Mouse (Mus musculus) erythroblast, embryonic 14.5 days (primary cell): ENCODE results near the gene Snd1. TPM values are rescaled to one million over a fixed set of nuclear protein-coding genes. Genes with fewer than 3 reads are reported as not detected.

Experiments
- H3K27me3 ChIP-seq: 2 replicates; pipeline ENCODE4 v1.6.1; 2012; ENCODE audit warnings: inconsistent platforms; ENCODE audit not compliant: control insufficient read depth
- H3K36me3 ChIP-seq: 2 replicates; pipeline ENCODE4 v1.6.1; 2012; ENCODE audit warnings: mild to moderate bottlenecking, inconsistent platforms; ENCODE audit not compliant: control insufficient read depth
- H3K4me1 ChIP-seq: 2 replicates; pipeline ENCODE4 v1.6.1; 2012; ENCODE audit warnings: inconsistent platforms; ENCODE audit not compliant: control insufficient read depth
- H3K4me3 ChIP-seq: replicated peaks from 2 replicates; pipeline ENCODE3; 2012; ENCODE audit warnings: moderate library complexity, mild to moderate bottlenecking, inconsistent platforms
- H3K9me3 ChIP-seq: 2 replicates; pipeline ENCODE4 v1.6.1; 2012; ENCODE audit warnings: low read length, inconsistent platforms, mixed read lengths; ENCODE audit not compliant: control insufficient read depth
- GATA1 ChIP-seq: IDR thresholded peaks from 2 replicates; pipeline ENCODE4 v1.6.1; 2012; ENCODE audit warnings: low read length, inconsistent platforms, mixed read lengths
- TAL1 ChIP-seq: IDR thresholded peaks from 3 replicates; pipeline ENCODE4 v1.6.1; 2012; ENCODE audit warnings: low read length, inconsistent platforms, mixed read lengths
- polyA plus RNA-seq: library from polyadenylated mRNA; stranded (reverse); fragments of >175 nt; gene quantifications from 2 replicates; pipeline ENCODE4 v1.2.3, GENCODE M21; 2012

Gene Snd1
- polyA plus RNA-seq, 1 experiment = 1.9 TPM

DNA sequence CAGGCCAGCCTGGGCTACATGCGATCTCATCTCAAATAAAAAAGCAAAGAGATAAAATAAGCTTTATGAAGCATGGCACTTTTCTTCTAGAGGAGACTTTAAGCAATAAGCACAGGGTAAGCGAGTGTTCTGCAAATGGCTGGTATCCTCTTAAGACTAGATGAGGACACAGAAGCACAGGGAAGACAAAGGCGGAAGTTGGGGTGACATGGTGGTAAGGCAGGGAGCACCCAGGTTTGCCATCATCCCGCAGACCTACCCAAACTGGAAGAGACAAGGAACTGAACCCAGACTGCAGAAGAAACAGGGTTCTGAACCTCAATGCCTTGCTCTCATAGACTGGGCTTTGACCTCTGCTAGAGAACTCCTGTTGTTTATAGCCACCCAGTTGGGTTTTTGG, 119.8 kb downstream of the Snd1 start:
- TF ChIP-seq TAL1 (no peak), GATA1 (no peak)
- H3K4me3 ChIP-seq = no peak overlapping the region
- peaks cover 17% of the 10 kb centered on the region for H3K36me3 ChIP-seq
- H3K9me3 ChIP-seq = no peaks in the 10 kb centered on the region
- peaks cover 14% of the 10 kb centered on the region for H3K4me1 ChIP-seq
- no peaks in the 10 kb centered on the region for H3K27me3 ChIP-seq

DNA sequence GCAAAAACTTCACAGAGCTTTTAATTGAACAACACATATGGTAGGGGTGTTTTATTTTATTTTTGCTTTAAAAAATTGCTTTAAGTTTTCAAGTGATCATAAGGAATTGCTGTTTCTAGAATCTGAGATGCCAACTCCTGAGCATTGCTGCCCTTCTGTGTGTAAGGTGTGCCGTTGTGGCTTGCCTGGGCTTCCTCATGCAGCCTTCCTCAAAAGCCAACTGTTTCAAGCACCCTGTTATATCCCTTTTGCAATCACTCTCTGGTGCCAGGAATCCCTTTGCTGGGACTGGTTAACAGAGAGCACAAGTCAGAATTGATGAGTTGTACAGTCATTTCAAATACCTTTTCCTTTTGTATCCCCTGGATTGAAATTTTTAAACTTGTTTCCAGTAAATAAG, 120.3 kb downstream of the Snd1 start:
- Histone ChIP-seq H3K27me3 (no peaks in the 10 kb centered on the region), H3K36me3 (peaks cover 16% of the 10 kb centered on the region), H3K4me1 (peaks cover 19% of the 10 kb centered on the region), H3K9me3 (no peaks in the 10 kb centered on the region), H3K4me3 (no peak overlapping the region)
- TF ChIP-seq GATA1 (no peak), TAL1 (no peak)

DNA sequence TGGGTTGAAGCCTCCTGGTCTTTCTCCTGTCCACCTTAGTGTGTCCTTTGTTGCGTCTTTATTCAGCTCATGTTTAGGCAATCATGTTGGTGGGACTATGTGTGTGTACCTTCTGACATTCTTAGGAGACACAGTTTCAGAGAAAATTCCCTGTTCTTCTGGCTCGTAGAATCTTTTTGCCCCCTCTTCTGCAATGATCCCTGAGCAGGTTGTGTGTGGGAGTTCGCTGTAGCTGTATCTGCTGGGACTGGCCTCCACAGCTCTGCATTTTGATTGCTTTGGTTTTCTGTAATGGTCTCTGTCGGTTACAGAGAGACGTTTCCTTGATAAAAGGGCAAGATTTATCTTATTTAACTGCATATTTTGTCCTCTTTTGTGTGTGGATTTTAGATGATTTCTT, 122.3 kb downstream of the Snd1 start:
- Histone ChIP-seq H3K4me1 (peaks cover 39% of the 10 kb centered on the region), H3K4me3 (no peak overlapping the region), H3K27me3 (no peaks in the 10 kb centered on the region), H3K9me3 (no peaks in the 10 kb centered on the region), H3K36me3 (peaks cover 6% of the 10 kb centered on the region)
- TF ChIP-seq GATA1 (no peak), TAL1 (no peak)

DNA sequence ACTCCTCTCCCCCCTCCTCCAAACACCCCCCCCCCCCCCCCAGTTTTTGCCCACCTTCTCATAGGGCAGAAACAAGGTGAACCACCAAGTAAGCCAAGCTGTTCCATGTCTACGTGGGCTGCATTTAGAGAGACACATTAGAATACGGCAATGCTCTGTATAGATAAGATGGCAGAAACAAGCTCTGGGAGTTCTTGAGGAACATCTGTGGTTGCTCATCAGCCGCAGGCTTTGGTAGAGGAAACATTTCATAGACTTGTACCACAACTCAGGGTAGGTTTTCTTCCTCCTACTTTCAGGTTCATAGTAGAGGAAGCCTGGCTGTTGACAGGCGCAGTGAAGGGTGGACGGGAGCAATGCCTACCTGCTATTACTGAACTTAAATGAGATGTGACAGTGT, 124.2 kb downstream of the Snd1 start:
- Histone ChIP-seq H3K36me3 (peaks cover 4% of the 10 kb centered on the region), H3K4me3 (peak overlapping the region; percentile 34), H3K9me3 (no peaks in the 10 kb centered on the region), H3K4me1 (peaks cover 57% of the 10 kb centered on the region), H3K27me3 (no peaks in the 10 kb centered on the region)
- no peak for TF ChIP-seq TAL1
- TF ChIP-seq GATA1 = no peak

DNA sequence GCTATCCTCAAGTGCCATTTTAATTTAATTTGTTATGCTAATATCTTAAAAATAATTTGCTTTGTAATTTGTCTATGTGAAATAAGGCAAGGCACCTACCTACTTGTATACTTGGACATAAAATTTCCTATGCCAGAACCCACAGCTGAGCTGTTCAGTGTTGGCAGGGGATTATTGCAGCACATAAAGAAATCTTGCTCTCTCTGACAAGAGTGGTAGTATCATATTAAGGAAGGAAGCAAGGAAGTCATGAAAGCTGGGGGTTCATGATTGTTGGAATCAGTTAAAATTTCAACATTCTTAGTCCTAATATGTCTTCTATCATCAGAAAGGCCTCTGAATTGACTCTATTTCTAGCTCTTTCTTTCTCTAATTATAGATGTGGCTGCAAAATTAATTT, 125.5 kb downstream of the Snd1 start:
- no peaks in the 10 kb centered on the region for H3K27me3 ChIP-seq
- H3K9me3 ChIP-seq = no peaks in the 10 kb centered on the region

DNA sequence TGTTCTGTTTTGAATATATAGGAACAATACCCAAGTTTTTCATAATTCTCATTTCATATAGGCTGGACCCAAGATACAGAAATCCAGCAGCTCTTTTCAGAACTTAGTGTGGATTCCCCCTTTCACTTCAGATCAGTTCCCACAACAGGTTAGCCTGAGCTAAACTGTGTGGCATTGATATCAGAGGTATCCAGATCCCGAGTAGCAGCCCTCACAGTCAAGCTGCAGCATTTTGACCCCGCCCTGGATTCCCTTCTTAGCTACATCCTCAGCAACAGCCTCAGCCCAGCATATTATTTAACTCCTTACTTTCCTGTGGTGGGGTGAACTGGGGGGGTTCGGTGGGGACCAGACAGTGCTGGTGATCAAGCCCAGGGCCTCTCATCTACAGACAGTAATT, 128.5 kb downstream of the Snd1 start:
- peaks cover 3% of the 10 kb centered on the region for H3K36me3 ChIP-seq
- peaks cover 78% of the 10 kb centered on the region for H3K4me1 ChIP-seq
- no peak overlapping the region for H3K4me3 ChIP-seq
- TF ChIP-seq GATA1 = no peak
- TF ChIP-seq TAL1 = peak; percentile 57; the same call in 2 of the 3 replicates
- no peaks in the 10 kb centered on the region for H3K9me3 ChIP-seq
- no peaks in the 10 kb centered on the region for H3K27me3 ChIP-seq

More for the DNA sequence above, 125.5 kb downstream of the Snd1 start:
- peaks cover 5% of the 10 kb centered on the region for H3K36me3 ChIP-seq
- H3K4me1 ChIP-seq = peaks cover 68% of the 10 kb centered on the region
- no peak overlapping the region for H3K4me3 ChIP-seq
- no peak for TF ChIP-seq GATA1
- TF ChIP-seq TAL1 = no peak

DNA sequence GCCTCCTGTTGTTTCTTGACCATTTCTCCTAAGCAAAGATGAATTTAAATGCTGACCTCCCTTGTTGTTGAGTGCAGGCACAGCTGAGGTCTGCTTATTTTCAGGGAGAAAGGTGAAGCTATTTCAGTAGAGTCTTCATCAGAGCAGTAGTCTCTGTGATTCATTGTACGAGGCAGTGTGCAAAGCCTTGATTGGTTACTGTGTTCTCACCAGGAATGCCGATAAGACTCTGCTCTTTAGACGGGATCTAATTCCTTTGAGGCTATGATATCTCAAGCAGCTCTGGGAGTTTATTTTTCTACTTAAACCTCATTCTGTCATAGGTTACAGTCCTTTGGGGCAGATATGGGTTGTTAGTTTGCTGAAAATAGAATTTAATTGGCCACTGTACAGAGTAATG, 128.9 kb downstream of the Snd1 start:
- peaks cover 3% of the 10 kb centered on the region for H3K36me3 ChIP-seq
- no peak overlapping the region for H3K4me3 ChIP-seq
- no peaks in the 10 kb centered on the region for H3K27me3 ChIP-seq
- no peaks in the 10 kb centered on the region for H3K9me3 ChIP-seq
- peaks cover 74% of the 10 kb centered on the region for H3K4me1 ChIP-seq
- TF ChIP-seq TAL1 (no peak), GATA1 (no peak)

DNA sequence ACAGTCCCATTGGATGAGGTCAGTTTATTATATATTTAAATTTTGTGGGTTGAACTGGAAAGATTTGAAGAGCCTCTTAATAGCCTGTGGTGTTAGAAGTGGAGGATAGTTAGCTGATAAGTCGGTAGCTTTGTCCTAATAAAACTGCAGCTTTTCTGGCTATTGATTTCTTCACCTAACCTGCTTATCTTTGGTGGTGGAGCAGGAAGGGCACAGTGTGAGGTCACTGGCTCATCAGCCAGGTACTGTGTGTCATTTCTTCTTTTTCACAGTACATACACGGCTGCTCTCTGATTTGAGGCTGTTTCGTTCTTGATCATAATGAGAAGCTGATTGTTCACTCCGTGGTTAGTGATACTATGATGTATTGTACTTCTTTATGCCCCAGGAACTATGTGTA, 134.4 kb downstream of the Snd1 start:
- no peaks in the 10 kb centered on the region for H3K9me3 ChIP-seq
- peaks cover 26% of the 10 kb centered on the region for H3K4me1 ChIP-seq
- no peak for TF ChIP-seq GATA1
- H3K36me3 ChIP-seq = peaks cover 3% of the 10 kb centered on the region
- H3K27me3 ChIP-seq = no peaks in the 10 kb centered on the region
- no peak overlapping the region for H3K4me3 ChIP-seq

DNA sequence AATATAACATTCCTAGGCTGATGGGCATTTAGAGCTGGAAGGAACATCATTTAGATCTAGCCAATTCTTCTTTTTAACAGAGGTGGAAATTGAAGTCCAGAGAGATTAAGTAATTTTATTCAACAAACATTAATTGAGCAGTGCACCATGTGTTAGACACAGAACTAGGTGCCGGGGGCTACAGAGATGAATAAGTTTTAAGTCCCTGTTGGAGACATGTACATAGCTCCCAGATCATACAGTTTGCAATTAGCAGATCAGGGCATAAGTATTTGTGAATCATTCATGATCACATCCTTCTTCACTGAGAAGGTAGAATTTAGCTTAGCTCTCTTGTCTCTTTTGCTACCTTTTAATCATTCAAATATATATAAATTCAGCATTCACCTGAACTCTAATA, 135.2 kb downstream of the Snd1 start:
- Histone ChIP-seq H3K9me3 (no peaks in the 10 kb centered on the region), H3K36me3 (peaks cover under 1% of the 10 kb centered on the region), H3K4me1 (peaks cover 21% of the 10 kb centered on the region), H3K4me3 (no peak overlapping the region), H3K27me3 (no peaks in the 10 kb centered on the region)
- TF ChIP-seq TAL1 (no peak), GATA1 (no peak)

DNA sequence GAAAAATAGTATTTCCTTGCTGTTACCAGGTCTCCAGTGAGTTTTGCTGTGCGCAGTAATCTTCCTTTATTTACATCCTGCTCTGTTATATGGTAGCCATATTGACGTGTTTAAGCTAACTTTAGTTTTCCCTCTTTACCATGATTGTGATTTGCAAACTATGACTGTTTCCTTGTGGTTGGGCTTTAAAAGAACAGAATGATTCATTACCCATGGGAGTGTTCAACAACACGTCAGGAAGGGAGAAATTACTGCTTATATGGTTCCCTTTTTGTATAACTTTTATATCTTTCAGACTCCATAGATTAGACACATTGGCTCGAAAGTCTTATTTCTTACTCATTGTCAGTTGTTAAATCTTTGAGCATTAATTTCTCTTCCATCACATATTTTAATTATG, 138.5 kb downstream of the Snd1 start:
- Histone ChIP-seq H3K27me3 (no peaks in the 10 kb centered on the region), H3K4me1 (peaks cover 25% of the 10 kb centered on the region), H3K4me3 (no peak overlapping the region), H3K36me3 (no peaks in the 10 kb centered on the region), H3K9me3 (no peaks in the 10 kb centered on the region)
- TF ChIP-seq TAL1 (no peak), GATA1 (no peak)
